In genomic region chr15:5579559-5579958, GRCm38 (mm10) we compare ENCODE assay signal across 30 mouse cellular contexts.
DNase-seq lines count a peak whose midpoint lies in the region; ATAC-seq and TF ChIP-seq lines count a peak whose summit lies in the region.
"Had no signal": no experiment of that assay in that cellular context is flagged by ENCODE, and none has a peak within 500 bp of the region (broad histone marks: within the 10 kb centered on the region; RNA-seq: fewer than 3 reads in every experiment).

No protein-coding gene starts in this region.

- no peak for TF ChIP-seq CTCF in C2C12 (IDR thresholded peaks at IDR 0.05; ENCODE audit: control insufficient read depth, insufficient read depth, insufficient read length)

- 82% methylated on average over 2 of the region's 2 CpGs for WGBS in forebrain, embryonic 13.5 days

- H3K79me3 ChIP-seq in C2C12 (ENCODE audit: low read depth), result no peaks in the 10 kb centered on the region

- H3K27me3 ChIP-seq in C2C12 (ENCODE audit: control insufficient read depth, insufficient read depth, insufficient read length), result no peaks in the 10 kb centered on the region
- H3K27me3 ChIP-seq in forebrain, embryonic 13.5 days, result no peaks in the 10 kb centered on the region
- H3K27me3 ChIP-seq: embryonic facial prominence, embryonic 13.5 days; forebrain, embryonic 12.5 days; heart, embryonic 12.5 days; heart, embryonic 15.5 days had no signal

- H3K9ac ChIP-seq in forebrain, embryonic 13.5 days, result no peak overlapping the region
- H3K9ac ChIP-seq: embryonic facial prominence, embryonic 13.5 days; forebrain, embryonic 12.5 days; heart, embryonic 12.5 days; heart, embryonic 15.5 days; hindbrain, embryonic 14.5 days had no signal

- H3K9me3 ChIP-seq in forebrain, embryonic 13.5 days (replicated peaks), result no peaks in the 10 kb centered on the region
- H3K9me3 ChIP-seq: embryonic facial prominence, embryonic 10.5 days; embryonic facial prominence, embryonic 13.5 days; forebrain, embryonic 12.5 days; heart, embryonic 12.5 days; heart, embryonic 15.5 days had no signal

- no peak overlapping the region for H3K4me3 ChIP-seq in C2C12 (ENCODE audit: insufficient read depth, poor library complexity, severe bottlenecking)
- no peak overlapping the region for H3K4me3 ChIP-seq in forebrain, embryonic 13.5 days
- H3K4me3 ChIP-seq: embryonic facial prominence, embryonic 10.5 days; embryonic facial prominence, embryonic 13.5 days; erythroblast, embryonic 14.5 days; forebrain, embryonic 12.5 days; heart, embryonic 12.5 days; heart, embryonic 15.5 days had no signal

- no peak overlapping the region for H3ac ChIP-seq in C2C12 (ENCODE audit: control insufficient read depth, insufficient read length, low read depth)

- H3K4me1 ChIP-seq in forebrain, embryonic 13.5 days, result no peaks in the 10 kb centered on the region
- H3K4me1 ChIP-seq: embryonic facial prominence, embryonic 10.5 days; forebrain, embryonic 12.5 days; heart, embryonic 12.5 days; heart, embryonic 15.5 days had no signal

- no peaks in the 10 kb centered on the region for H3K36me3 ChIP-seq in C2C12 (ENCODE audit: control insufficient read depth, insufficient read depth)
- no peaks in the 10 kb centered on the region for H3K36me3 ChIP-seq in forebrain, embryonic 13.5 days (ENCODE audit: poor library complexity, severe bottlenecking)
- H3K36me3 ChIP-seq: embryonic facial prominence, embryonic 10.5 days; embryonic facial prominence, embryonic 13.5 days; forebrain, embryonic 12.5 days; heart, embryonic 12.5 days; heart, embryonic 15.5 days had no signal

- no peak overlapping the region for H3K4me2 ChIP-seq in forebrain, embryonic 13.5 days
- H3K4me2 ChIP-seq: embryonic facial prominence, embryonic 13.5 days; forebrain, embryonic 12.5 days; heart, embryonic 12.5 days; heart, embryonic 15.5 days; hindbrain, embryonic 14.5 days had no signal

- no peak overlapping the region for H3K27ac ChIP-seq in forebrain, embryonic 13.5 days
- H3K27ac ChIP-seq: embryonic facial prominence, embryonic 10.5 days; embryonic facial prominence, embryonic 13.5 days; forebrain, embryonic 12.5 days; heart, embryonic 15.5 days; hindbrain, embryonic 14.5 days; hindbrain, postnatal 0 days had no signal

- H3K79me2 ChIP-seq in C2C12 (ENCODE audit: control insufficient read depth, insufficient read depth), result no peaks in the 10 kb centered on the region

- peak; percentile 91 for DNase-seq in 3T3-L1 (ENCODE audit: low read depth, low spot score)
- peak; percentile 76 for DNase-seq in NIH3T3 (ENCODE audit: low read depth)
- DNase-seq in brain, adult 2 months (ENCODE audit: low read depth, low spot score), result peak; percentile 6
- no peak for DNase-seq in heart, adult 11 months
- DNase-seq: adrenal gland, postnatal 10 days; cerebellum, adult 11-12 months; cerebellum, adult 8-10 months; cerebellum, postnatal 10 days; cerebellum, postnatal 36 days; embryo, embryonic 11 days; gastrocnemius, postnatal 10 days; gastrocnemius, postnatal 36 days; heart, adult 18-20 months; heart, postnatal 10 days; heart, postnatal 4 days; kidney, adult 18-20 months; kidney, adult 9 months had no signal

- no peak for ATAC-seq in forebrain, embryonic 13.5 days
- ATAC-seq: forebrain, embryonic 16.5 days; hindbrain, postnatal 0 days; inflammation-experienced regulatory T-cells, adult 6 months; intestine, embryonic 16.5 days had no signal

TF ChIP-seq in C2C12, 6 proteins besides CTCF, POLR2A, EP300 and RAD21:
- no peak for TF ChIP-seq USF1 (IDR thresholded peaks at IDR 0.05; ENCODE audit: low read depth)
- no peak for TF ChIP-seq MYOG (IDR thresholded peaks at IDR 0.05; ENCODE audit: control insufficient read depth, extremely low read depth, insufficient read length)
- peak; percentile 43 for TF ChIP-seq FOSL1 (IDR thresholded peaks at IDR 0.05; ENCODE audit: insufficient read depth, low read length, poor library complexity, severe bottlenecking)
- peak; percentile 34 for TF ChIP-seq MAX (IDR thresholded peaks at IDR 0.05)
- TF ChIP-seq CEBPB (IDR thresholded peaks at IDR 0.05; ENCODE audit: low read depth), result no peak
- TF ChIP-seq MYOD1 (IDR thresholded peaks at IDR 0.05; ENCODE audit: control insufficient read depth, insufficient read length, low read depth), result no peak
